Mouse (Mus musculus) erythroblast, embryonic 14.5 days (primary cell): ENCODE data around the gene Txn2.

ENCODE experiments used
- GATA1 ChIP-seq: IDR thresholded peaks from 2 replicates; pipeline ENCODE4 v1.6.1; 2012; ENCODE audit warnings: low read length, inconsistent platforms, mixed read lengths
- TAL1 ChIP-seq: IDR thresholded peaks from 3 replicates; pipeline ENCODE4 v1.6.1; 2012; ENCODE audit warnings: low read length, inconsistent platforms, mixed read lengths

DNA sequence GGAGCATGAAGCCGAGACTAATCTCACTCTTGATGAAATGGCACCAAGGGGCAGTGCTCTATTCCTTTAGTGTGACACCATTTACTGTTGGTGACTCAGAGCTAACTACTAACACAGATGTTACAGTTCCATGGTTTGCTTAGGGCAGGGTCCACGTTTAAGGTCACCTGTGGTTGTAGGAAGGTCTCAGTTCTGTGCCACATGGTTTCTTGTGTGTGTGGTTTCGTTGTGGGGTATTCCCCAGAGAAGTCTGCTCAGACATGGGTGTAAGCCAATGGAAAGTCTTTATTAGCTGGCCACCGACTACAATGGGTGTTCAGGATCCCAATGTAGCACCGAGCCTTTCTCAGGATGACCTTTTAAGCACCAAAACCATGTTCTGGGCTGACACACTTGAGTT lies 9.7 kb upstream of the Txn2 start:
- TF ChIP-seq TAL1 (no peak), GATA1 (no peak)
